Mouse (Mus musculus): Measurements from ENCODE around the gene Satb1. TPM values are rescaled to one million over a fixed set of nuclear protein-coding genes. Genes with fewer than 3 reads are reported as not detected.

The Satb1 gene
- polyA plus RNA-seq, 1 experiment from 2014 or later, result 4.0 TPM

DNA sequence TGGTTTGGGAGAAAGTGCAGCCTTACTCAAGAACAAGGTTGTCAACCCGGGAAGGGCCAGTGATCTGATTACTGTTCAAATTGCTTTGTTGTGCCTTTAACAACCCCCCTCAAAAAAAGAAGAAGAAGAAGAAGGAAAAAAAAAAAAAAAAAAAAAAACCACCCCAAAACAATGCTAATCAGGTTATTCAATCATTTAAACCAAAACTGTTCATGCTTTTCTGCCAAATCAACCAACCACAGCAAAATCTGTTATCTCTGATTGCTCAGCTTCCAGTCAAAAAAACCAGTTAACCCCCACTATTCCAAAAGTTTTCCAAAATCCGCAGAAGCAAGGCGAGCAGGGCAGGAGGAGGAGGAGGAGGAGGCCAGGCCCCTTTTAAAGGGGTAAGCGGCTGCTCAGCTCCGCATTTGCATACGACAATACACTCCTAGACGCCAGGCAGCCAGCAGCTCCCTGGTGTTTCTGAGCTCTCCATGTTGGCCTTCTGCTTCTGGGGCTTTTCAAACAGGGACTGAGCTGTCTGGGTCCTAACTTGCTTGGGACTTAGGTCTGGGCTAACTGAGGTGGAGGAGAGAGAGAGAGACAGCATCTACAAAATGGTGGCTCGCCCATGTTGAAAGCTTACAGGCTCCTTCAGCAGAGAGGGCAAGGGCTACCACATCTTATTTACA lies 42.6 kb downstream of the Satb1 start:
- H3K4me3 ChIP-seq (ENCODE audit: low read depth, low read length), result no peak overlapping the region
- H3K27ac ChIP-seq (ENCODE audit: low read depth, low read length), result no peak overlapping the region
- 42% methylated on average over 8 of the region's 8 CpGs for WGBS
- no peaks in the 10 kb centered on the region for H3K9me3 ChIP-seq (ENCODE audit: control insufficient read depth, low read length)
- H3K4me1 ChIP-seq (replicated peaks; ENCODE audit: control insufficient read depth, insufficient read depth, low read length), result no peaks in the 10 kb centered on the region
- H3K36me3 ChIP-seq (ENCODE audit: control insufficient read depth, insufficient read depth, low read length), result no peaks in the 10 kb centered on the region
- no peak for ATAC-seq (replicated peaks; ENCODE audit: low FRiP score)
- no peaks in the 10 kb centered on the region for H3K27me3 ChIP-seq (replicated peaks; ENCODE audit: control insufficient read depth, insufficient read depth, low read length)
- H3K4me2 ChIP-seq, result no peak overlapping the region
- H3K9ac ChIP-seq (ENCODE audit: low read depth, low read length), result no peak overlapping the region
- DNase-seq (ENCODE audit: low spot score), result no peak

DNA sequence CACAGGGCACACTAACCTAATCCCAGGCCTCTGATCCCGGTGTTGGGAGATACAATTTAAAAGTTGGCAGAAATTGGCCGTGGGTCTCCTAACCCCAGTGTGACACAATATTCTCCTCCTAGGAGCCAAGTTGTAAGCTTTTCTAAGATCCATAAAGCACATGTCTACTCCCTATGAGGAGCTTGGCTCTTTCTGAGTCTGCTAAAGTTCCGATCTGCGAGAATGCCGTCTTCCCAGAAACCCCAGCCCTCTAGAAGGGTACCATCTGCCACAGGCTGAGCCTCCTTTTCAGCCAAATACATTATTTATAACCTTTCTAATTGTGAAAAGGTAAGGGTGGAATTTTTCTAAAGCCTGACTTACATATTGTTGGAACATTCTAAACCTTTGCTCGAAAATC lies 43.3 kb downstream of the Satb1 start:
- no peaks in the 10 kb centered on the region for H3K9me3 ChIP-seq (ENCODE audit: control insufficient read depth, low read length)
- H3K9ac ChIP-seq (ENCODE audit: low read depth, low read length), result no peak overlapping the region
- no peak overlapping the region for H3K4me2 ChIP-seq
- no peak overlapping the region for H3K4me3 ChIP-seq (ENCODE audit: low read depth, low read length)
- no peaks in the 10 kb centered on the region for H3K36me3 ChIP-seq (ENCODE audit: control insufficient read depth, insufficient read depth, low read length)
- H3K4me1 ChIP-seq (replicated peaks; ENCODE audit: control insufficient read depth, insufficient read depth, low read length), result no peaks in the 10 kb centered on the region
- ATAC-seq (replicated peaks; ENCODE audit: low FRiP score) (no peak), DNase-seq (ENCODE audit: low spot score) (no peak)
- WGBS, result 91% methylated on average over 6 of the region's 6 CpGs
- H3K27me3 ChIP-seq (replicated peaks; ENCODE audit: control insufficient read depth, insufficient read depth, low read length), result no peaks in the 10 kb centered on the region
- no peak overlapping the region for H3K27ac ChIP-seq (ENCODE audit: low read depth, low read length)

- WGBS, result 85% methylated on average over 4 of the region's 4 CpGs
- DNase-seq (ENCODE audit: low spot score) (no peak), ATAC-seq (replicated peaks; ENCODE audit: low FRiP score) (no peak)
- no peaks in the 10 kb centered on the region for H3K9me3 ChIP-seq (ENCODE audit: control insufficient read depth, low read length)
- H3K9ac ChIP-seq (ENCODE audit: low read depth, low read length), result no peak overlapping the region
- H3K36me3 ChIP-seq (ENCODE audit: control insufficient read depth, insufficient read depth, low read length), result no peaks in the 10 kb centered on the region
- no peak overlapping the region for H3K4me3 ChIP-seq (ENCODE audit: low read depth, low read length)
- H3K27me3 ChIP-seq (replicated peaks; ENCODE audit: control insufficient read depth, insufficient read depth, low read length), result no peaks in the 10 kb centered on the region
- H3K27ac ChIP-seq (ENCODE audit: low read depth, low read length), result no peak overlapping the region
- no peak overlapping the region for H3K4me2 ChIP-seq
- no peaks in the 10 kb centered on the region for H3K4me1 ChIP-seq (replicated peaks; ENCODE audit: control insufficient read depth, insufficient read depth, low read length)
These were observed 44.0 kb downstream of the Satb1 start for GRCm38 (mm10) chr17:51789098-51789497.

- no peaks in the 10 kb centered on the region for H3K9me3 ChIP-seq (ENCODE audit: control insufficient read depth, low read length)
- H3K4me2 ChIP-seq, result no peak overlapping the region
- DNase-seq (ENCODE audit: low spot score), result no peak
- H3K4me3 ChIP-seq (ENCODE audit: low read depth, low read length), result no peak overlapping the region
- no peak overlapping the region for H3K27ac ChIP-seq (ENCODE audit: low read depth, low read length)
- no peak for ATAC-seq (replicated peaks; ENCODE audit: low FRiP score)
- 91% methylated on average over 2 of the region's 2 CpGs for WGBS
- H3K4me1 ChIP-seq (replicated peaks; ENCODE audit: control insufficient read depth, insufficient read depth, low read length), result no peaks in the 10 kb centered on the region
- H3K27me3 ChIP-seq (replicated peaks; ENCODE audit: control insufficient read depth, insufficient read depth, low read length), result no peaks in the 10 kb centered on the region
- no peaks in the 10 kb centered on the region for H3K36me3 ChIP-seq (ENCODE audit: control insufficient read depth, insufficient read depth, low read length)
- no peak overlapping the region for H3K9ac ChIP-seq (ENCODE audit: low read depth, low read length)
These were observed 45.1 kb downstream of the Satb1 start for GRCm38 (mm10) chr17:51787955-51788354.

- WGBS, result 64% methylated on average over 2 of the region's 2 CpGs
- H3K27ac ChIP-seq (ENCODE audit: low read depth, low read length), result no peak overlapping the region
- H3K9ac ChIP-seq (ENCODE audit: low read depth, low read length), result no peak overlapping the region
- ATAC-seq (replicated peaks; ENCODE audit: low FRiP score), result no peak
- H3K27me3 ChIP-seq (replicated peaks; ENCODE audit: control insufficient read depth, insufficient read depth, low read length), result no peaks in the 10 kb centered on the region
- no peaks in the 10 kb centered on the region for H3K36me3 ChIP-seq (ENCODE audit: control insufficient read depth, insufficient read depth, low read length)
- no peak overlapping the region for H3K4me3 ChIP-seq (ENCODE audit: low read depth, low read length)
- H3K9me3 ChIP-seq (ENCODE audit: control insufficient read depth, low read length), result no peaks in the 10 kb centered on the region
- no peaks in the 10 kb centered on the region for H3K4me1 ChIP-seq (replicated peaks; ENCODE audit: control insufficient read depth, insufficient read depth, low read length)
- no peak overlapping the region for H3K4me2 ChIP-seq
- DNase-seq (ENCODE audit: low spot score), result no peak
These were observed 47.0 kb downstream of the Satb1 start for GRCm38 (mm10) chr17:51786050-51786449.

DNA sequence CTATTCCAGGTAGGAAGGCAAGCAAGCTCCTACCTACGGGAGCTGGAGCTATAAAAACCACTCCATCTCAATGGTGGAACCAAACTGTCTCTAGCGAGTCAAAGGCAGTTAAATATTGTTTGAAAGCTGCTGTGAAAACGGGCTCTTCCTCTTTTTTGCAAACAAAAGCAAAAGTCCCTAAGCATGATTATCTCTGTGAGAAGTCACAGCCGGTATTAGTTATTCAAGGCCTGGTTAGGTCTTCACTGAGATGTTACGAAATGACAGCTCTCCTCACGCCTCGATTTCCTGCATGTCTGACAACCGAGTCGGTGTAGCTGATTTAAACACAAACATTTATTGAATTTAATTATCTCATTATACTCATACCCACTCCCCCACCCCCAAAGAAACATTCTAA lies 48.2 kb downstream of the Satb1 start:
- Histone ChIP-seq H3K4me1 (replicated peaks; ENCODE audit: control insufficient read depth, insufficient read depth, low read length) (no peaks in the 10 kb centered on the region), H3K4me2 (no peak overlapping the region), H3K27me3 (replicated peaks; ENCODE audit: control insufficient read depth, insufficient read depth, low read length) (no peaks in the 10 kb centered on the region), H3K4me3 (ENCODE audit: low read depth, low read length) (no peak overlapping the region), H3K27ac (ENCODE audit: low read depth, low read length) (no peak overlapping the region), H3K9me3 (ENCODE audit: control insufficient read depth, low read length) (no peaks in the 10 kb centered on the region), H3K36me3 (ENCODE audit: control insufficient read depth, insufficient read depth, low read length) (no peaks in the 10 kb centered on the region), H3K9ac (ENCODE audit: low read depth, low read length) (no peak overlapping the region)
- DNase-seq (ENCODE audit: low spot score), result no peak
- ATAC-seq (replicated peaks; ENCODE audit: low FRiP score), result no peak
- WGBS, result 68% methylated on average over 9 of the region's 9 CpGs

GRCm38 (mm10) chr17:51783591-51784279 lies 49.4 kb downstream of the Satb1 start:
- no peak for DNase-seq (ENCODE audit: low spot score)

DNA sequence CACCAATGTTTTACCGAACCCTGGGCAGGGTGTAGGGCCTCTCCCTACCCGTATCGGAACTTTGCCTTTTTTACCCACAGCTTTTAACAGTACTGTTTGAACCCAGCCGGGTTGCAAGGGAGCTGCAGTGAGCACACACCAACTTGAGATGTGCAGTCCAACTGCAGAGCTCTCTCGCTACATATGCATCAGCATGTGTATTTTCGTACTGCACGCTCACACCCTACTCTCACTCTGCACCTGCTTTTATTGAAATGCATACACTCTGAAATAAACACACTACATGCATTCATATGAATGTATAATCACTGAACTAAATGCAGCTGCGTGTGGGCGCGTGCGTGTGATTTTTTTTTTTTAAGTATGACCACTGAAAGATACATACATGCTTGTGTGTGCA lies 53.1 kb downstream of the Satb1 start:
- H3K4me2 ChIP-seq, result no peak overlapping the region
- no peaks in the 10 kb centered on the region for H3K27me3 ChIP-seq (replicated peaks; ENCODE audit: control insufficient read depth, insufficient read depth, low read length)
- H3K9ac ChIP-seq (ENCODE audit: low read depth, low read length), result no peak overlapping the region
- no peaks in the 10 kb centered on the region for H3K4me1 ChIP-seq (replicated peaks; ENCODE audit: control insufficient read depth, insufficient read depth, low read length)
- H3K27ac ChIP-seq (ENCODE audit: low read depth, low read length), result no peak overlapping the region
- 91% methylated on average over 11 of the region's 11 CpGs for WGBS
- DNase-seq (ENCODE audit: low spot score), result no peak
- no peaks in the 10 kb centered on the region for H3K9me3 ChIP-seq (ENCODE audit: control insufficient read depth, low read length)
- no peak for ATAC-seq (replicated peaks; ENCODE audit: low FRiP score)
- H3K4me3 ChIP-seq (ENCODE audit: low read depth, low read length), result no peak overlapping the region
- H3K36me3 ChIP-seq (ENCODE audit: control insufficient read depth, insufficient read depth, low read length), result no peaks in the 10 kb centered on the region

More at GRCm38 (mm10) chr17:51783591-51784279, 49.4 kb downstream of the Satb1 start:
- Histone ChIP-seq H3K27me3 (replicated peaks; ENCODE audit: control insufficient read depth, insufficient read depth, low read length) (no peaks in the 10 kb centered on the region), H3K4me3 (ENCODE audit: low read depth, low read length) (no peak overlapping the region), H3K27ac (ENCODE audit: low read depth, low read length) (no peak overlapping the region), H3K36me3 (ENCODE audit: control insufficient read depth, insufficient read depth, low read length) (no peaks in the 10 kb centered on the region), H3K4me2 (no peak overlapping the region), H3K9me3 (ENCODE audit: control insufficient read depth, low read length) (no peaks in the 10 kb centered on the region), H3K9ac (ENCODE audit: low read depth, low read length) (no peak overlapping the region), H3K4me1 (replicated peaks; ENCODE audit: control insufficient read depth, insufficient read depth, low read length) (no peaks in the 10 kb centered on the region)
- no peak for ATAC-seq (replicated peaks; ENCODE audit: low FRiP score)
- 76% methylated on average over 8 of the region's 8 CpGs for WGBS

DNA sequence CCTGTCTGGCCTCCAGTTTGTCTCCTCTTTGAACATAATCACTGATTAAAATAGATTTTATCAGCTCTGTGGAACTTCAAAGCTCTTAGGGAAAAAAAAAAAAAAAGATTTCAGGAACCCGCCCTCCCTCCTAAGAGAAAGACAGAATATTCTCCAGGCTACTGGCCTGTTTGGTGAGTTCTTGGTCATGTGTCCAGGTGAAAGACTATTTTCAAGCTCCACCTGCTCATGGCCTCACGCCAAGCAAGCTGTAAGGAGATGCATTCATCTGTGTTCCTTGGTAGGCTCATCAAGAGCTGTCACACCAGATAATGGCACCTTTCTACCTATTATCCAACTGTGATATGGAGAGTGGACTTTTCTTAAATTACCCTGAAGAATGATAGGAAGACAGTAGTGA lies 54.1 kb downstream of the Satb1 start:
- no peaks in the 10 kb centered on the region for H3K36me3 ChIP-seq (ENCODE audit: control insufficient read depth, insufficient read depth, low read length)
- no peaks in the 10 kb centered on the region for H3K27me3 ChIP-seq (replicated peaks; ENCODE audit: control insufficient read depth, insufficient read depth, low read length)
- H3K4me3 ChIP-seq (ENCODE audit: low read depth, low read length), result no peak overlapping the region
- no peak overlapping the region for H3K9ac ChIP-seq (ENCODE audit: low read depth, low read length)
- ATAC-seq (replicated peaks; ENCODE audit: low FRiP score) (no peak), DNase-seq (ENCODE audit: low spot score) (no peak)
- no peaks in the 10 kb centered on the region for H3K9me3 ChIP-seq (ENCODE audit: control insufficient read depth, low read length)
- H3K4me1 ChIP-seq (replicated peaks; ENCODE audit: control insufficient read depth, insufficient read depth, low read length), result no peaks in the 10 kb centered on the region
- H3K27ac ChIP-seq (ENCODE audit: low read depth, low read length), result no peak overlapping the region
- WGBS, result 83% methylated on average over 2 of the region's 2 CpGs
- H3K4me2 ChIP-seq, result no peak overlapping the region
